In genomic region chr15:54097498-54097897, GRCm38 (mm10) we compare ENCODE assay signal across 28 mouse cellular contexts.
"Had no signal": no experiment of that assay in that cellular context is flagged by ENCODE, and none has a peak within 500 bp of the region (broad histone marks: within the 10 kb centered on the region; RNA-seq: fewer than 3 reads in every experiment).

No protein-coding gene starts in this region.

- H3K27me3 ChIP-seq: embryonic facial prominence, embryonic 12.5 days; embryonic facial prominence, embryonic 13.5 days; embryonic facial prominence, embryonic 15.5 days; forebrain, embryonic 12.5 days; forebrain, embryonic 13.5 days; forebrain, embryonic 15.5 days had no signal

- DNase-seq: cerebellum, adult 8-10 months; cerebellum, adult 9-10 months; cerebellum, adult 9-11 months; cerebellum, postnatal 10 days; cerebellum, postnatal 14 days; cerebellum, postnatal 25 days; cerebellum, postnatal 36 days; embryo, embryonic 11 days; forebrain, postnatal 0 days; gastrocnemius, adult 2 months; gastrocnemius, postnatal 10 days; gastrocnemius, postnatal 14 days; gastrocnemius, postnatal 25 days; gastrocnemius, postnatal 36 days; heart, adult 11 months; heart, adult 18-20 months; heart, adult 2 months had no signal

- H3K4me2 ChIP-seq: embryonic facial prominence, embryonic 12.5 days; embryonic facial prominence, embryonic 13.5 days; embryonic facial prominence, embryonic 15.5 days; forebrain, embryonic 12.5 days; forebrain, embryonic 13.5 days; forebrain, embryonic 15.5 days had no signal

- H3K9ac ChIP-seq: embryonic facial prominence, embryonic 12.5 days; embryonic facial prominence, embryonic 13.5 days; embryonic facial prominence, embryonic 15.5 days; forebrain, embryonic 12.5 days; forebrain, embryonic 13.5 days; forebrain, embryonic 15.5 days; forebrain, postnatal 0 days had no signal

- H3K9me3 ChIP-seq: embryonic facial prominence, embryonic 10.5 days; embryonic facial prominence, embryonic 12.5 days; embryonic facial prominence, embryonic 13.5 days; embryonic facial prominence, embryonic 15.5 days; forebrain, embryonic 10.5 days; forebrain, embryonic 12.5 days; forebrain, embryonic 13.5 days; forebrain, embryonic 15.5 days had no signal

- H3K4me1 ChIP-seq: embryonic facial prominence, embryonic 10.5 days; embryonic facial prominence, embryonic 12.5 days; embryonic facial prominence, embryonic 13.5 days; embryonic facial prominence, embryonic 15.5 days; forebrain, embryonic 10.5 days; forebrain, embryonic 12.5 days; forebrain, embryonic 13.5 days; forebrain, embryonic 15.5 days had no signal

- H3K36me3 ChIP-seq: embryonic facial prominence, embryonic 10.5 days; embryonic facial prominence, embryonic 12.5 days; embryonic facial prominence, embryonic 13.5 days; embryonic facial prominence, embryonic 15.5 days; forebrain, embryonic 10.5 days; forebrain, embryonic 12.5 days; forebrain, embryonic 15.5 days had no signal

- H3K27ac ChIP-seq: embryonic facial prominence, embryonic 10.5 days; embryonic facial prominence, embryonic 12.5 days; embryonic facial prominence, embryonic 13.5 days; embryonic facial prominence, embryonic 15.5 days; forebrain, embryonic 10.5 days; forebrain, embryonic 12.5 days; forebrain, embryonic 13.5 days; forebrain, embryonic 15.5 days; gastrocnemius, adult 2 months; heart, adult 2 months had no signal

- H3K4me3 ChIP-seq: embryonic facial prominence, embryonic 10.5 days; embryonic facial prominence, embryonic 12.5 days; embryonic facial prominence, embryonic 13.5 days; embryonic facial prominence, embryonic 15.5 days; erythroblast, embryonic 14.5 days; forebrain, embryonic 10.5 days; forebrain, embryonic 12.5 days; forebrain, embryonic 13.5 days; forebrain, embryonic 15.5 days; gastrocnemius, adult 2 months; heart, adult 2 months had no signal

- ATAC-seq: forebrain, embryonic 13.5 days; forebrain, embryonic 14.5 days; forebrain, embryonic 15.5 days; forebrain, embryonic 16.5 days; forebrain, postnatal 0 days had no signal
